Mouse (Mus musculus) layer of hippocampus, adult 8-10 months (tissue): ENCODE data around the gene Efhd2. TPM values are rescaled to one million over a fixed set of nuclear protein-coding genes. Genes with fewer than 3 reads are reported as not detected.

ENCODE experiments used
- DNase-seq, 2 experiments: peaks; one replicate each; pipeline ENCODE4 v3.0.0; 2022; ENCODE audit warnings: low spot score in 2 of 2
- total RNA-seq, 4 experiments: library from RNA; stranded (reverse); gene quantifications; 2 replicates each; pipeline ENCODE4 v1.2.4; 2022

Gene Efhd2
- total RNA-seq, 4 experiments from 2014 or later: 160 to 177 (median 162) TPM

- DNase-seq: no peak
Measured at GRCm38 (mm10) chr4:141860246-141860841, 14.4 kb downstream of the Efhd2 start.

DNA sequence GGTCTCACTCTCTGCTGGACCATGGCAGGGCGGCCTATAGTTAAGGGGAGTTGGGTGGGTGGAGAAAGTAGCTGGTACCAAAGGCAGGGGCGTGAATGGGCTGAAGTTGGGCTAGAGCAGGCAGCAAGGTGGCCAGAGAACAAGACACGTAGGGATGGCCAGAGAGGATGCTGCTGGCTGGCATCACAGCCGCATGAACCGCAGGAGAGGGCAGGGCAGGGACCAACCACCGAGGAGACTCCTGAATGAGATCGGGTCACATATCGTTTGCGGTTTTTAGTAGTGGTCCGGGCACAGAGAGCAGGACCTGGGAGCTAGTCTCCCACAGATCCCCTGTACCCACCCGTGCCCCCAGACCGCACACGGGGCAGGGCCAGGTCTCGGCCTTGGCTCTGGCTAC lies 15.4 kb downstream of the Efhd2 start:
- DNase-seq: no peak

GRCm38 (mm10) chr4:141858501-141858900 lies 16.2 kb downstream of the Efhd2 start:
- DNase-seq: peak in 1 of 2 experiments; percentile 26

DNA sequence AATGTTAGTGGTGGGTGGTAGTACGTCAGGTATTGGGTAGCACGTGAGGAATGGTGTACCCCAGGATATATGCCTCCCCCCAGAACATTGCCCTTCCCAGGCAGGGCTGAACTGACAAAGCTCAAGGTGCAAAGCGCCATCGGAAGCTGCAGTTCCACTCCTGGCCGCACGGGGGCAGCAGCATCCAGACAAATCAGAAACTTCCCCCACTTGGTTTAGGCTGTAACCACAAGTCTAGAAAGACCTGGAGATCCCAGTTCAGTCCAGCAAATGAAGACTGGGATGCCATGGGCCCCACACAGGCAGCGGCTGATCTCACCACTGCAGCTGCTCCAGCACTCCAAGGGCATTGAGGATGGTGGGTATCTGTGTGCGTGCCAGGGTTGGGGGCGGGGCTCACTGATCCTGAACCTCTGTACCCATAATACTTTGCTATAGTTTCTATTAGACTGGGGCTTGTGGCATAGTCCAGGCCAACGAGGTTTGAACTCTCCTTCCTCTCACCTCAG lies 17.2 kb downstream of the Efhd2 start:
- peak; percentile 76 to 88 for DNase-seq

DNA sequence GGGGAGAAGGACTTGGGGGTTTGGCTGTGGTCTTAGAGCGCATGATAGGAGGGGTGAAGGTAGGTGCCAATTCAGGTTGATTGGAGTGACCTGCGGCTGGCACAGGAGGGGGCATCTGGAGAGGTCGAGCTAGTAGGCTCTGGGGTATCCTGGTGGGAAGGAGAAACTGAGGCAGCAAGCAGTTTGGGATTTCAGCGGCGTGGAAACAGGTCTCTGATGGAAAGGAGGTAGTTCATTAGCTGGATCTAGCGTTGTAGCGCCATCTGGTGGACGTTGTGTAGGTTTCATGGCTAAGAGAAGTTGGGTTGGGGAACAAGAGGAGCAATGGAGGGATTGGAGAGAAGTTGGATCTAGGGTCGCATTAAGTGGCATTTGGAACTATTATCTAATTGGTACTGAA lies 21.3 kb downstream of the Efhd2 start:
- DNase-seq: no peak

DNA sequence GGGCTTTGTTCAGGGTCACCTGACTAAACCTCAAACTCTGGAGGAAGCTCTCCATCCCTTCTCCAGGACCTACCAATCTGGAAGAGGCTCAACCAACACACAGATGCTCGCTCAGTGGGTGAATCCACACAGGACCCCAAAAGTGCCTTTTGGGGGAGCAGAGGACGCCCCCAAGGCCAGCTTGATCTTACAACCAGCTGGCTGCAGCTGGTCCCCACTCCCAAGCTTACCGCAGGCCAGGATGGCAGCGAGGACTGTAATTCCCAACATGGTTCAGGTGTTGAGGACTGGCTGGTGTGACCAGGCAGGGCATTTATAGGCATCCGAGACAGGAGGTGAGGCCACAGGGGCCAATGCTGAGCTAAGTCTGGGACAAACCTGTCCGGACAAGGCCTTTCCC lies 28.7 kb downstream of the Efhd2 start, which contains the start of gene Ctrc:
Ctrc (minus strand) TSS at position 361 of the 400 bp plus-strand sequence.
- no peak for DNase-seq

DNA sequence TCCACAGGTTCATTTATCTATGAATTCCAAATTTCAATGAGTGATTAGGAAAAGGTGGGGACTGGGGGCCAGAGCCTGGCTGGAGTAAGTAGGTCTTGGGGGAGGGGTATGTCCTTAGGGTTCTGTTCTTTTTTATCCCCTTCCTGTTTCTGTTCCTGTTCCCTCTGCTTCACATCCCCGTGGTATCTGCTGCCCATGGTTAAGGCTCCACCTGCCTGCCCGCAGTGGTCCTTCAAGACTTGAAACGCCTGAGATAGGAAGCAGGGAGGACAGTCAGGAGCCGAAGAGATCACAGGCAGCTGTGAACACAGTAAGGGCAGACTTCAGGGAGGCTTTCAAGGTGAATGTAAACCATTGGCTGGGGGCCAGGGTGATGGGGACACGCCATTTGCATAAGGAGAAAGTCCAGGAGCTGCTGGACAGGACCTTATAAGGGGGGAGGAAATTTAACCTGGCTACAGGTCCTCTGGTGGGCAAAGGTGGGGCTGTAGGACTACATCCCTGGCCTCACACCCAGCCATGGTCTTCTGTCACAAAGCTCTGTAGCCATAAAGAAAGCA lies 40.1 kb downstream of the Efhd2 start:
- no peak for DNase-seq

GRCm38 (mm10) chr4:141833911-141834310 lies 40.8 kb downstream of the Efhd2 start:
- DNase-seq: no peak

DNA sequence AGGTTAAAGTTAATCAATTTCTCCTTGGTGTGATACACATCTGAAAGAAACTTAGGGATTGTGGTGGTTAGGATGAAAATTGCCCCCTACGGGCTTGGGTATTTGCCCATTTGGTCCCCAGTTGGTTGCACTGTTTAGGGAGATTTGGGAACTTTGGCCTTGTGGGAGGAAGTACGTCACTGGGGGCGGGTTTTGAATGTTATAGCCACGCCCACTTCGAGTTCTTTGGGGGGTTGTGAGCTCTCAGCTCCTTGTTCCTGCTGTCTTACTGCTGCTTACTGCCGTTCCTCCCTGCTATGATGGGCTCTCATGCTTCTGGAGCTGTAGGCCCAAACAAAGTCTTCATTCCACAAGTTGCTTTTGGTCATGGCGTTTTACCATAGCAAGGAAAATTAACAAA lies 43.4 kb downstream of the Efhd2 start:
- DNase-seq: no peak

DNA sequence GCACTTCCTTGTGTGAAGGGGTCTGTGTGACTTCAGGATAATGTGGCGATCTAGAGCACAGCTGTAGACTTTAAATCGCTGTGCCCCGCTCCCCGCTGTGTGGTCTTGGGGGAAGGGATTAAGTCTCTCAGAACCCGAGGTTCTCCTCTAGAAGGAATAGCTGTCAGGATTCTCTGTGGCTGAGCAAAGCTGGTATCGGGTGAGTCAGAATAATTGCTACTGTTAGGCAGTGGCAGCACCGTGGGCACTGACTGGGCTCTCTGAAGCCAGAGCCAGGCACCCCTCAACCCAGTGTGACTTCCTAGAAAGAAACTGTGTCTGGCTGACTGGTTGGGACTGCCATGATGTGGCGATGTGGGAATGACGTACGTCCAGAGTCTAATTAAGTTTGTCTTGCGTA lies 44.3 kb downstream of the Efhd2 start:
- no peak for DNase-seq

GRCm38 (mm10) chr4:141828177-141828576 lies 46.5 kb downstream of the Efhd2 start:
- no peak for DNase-seq

DNA sequence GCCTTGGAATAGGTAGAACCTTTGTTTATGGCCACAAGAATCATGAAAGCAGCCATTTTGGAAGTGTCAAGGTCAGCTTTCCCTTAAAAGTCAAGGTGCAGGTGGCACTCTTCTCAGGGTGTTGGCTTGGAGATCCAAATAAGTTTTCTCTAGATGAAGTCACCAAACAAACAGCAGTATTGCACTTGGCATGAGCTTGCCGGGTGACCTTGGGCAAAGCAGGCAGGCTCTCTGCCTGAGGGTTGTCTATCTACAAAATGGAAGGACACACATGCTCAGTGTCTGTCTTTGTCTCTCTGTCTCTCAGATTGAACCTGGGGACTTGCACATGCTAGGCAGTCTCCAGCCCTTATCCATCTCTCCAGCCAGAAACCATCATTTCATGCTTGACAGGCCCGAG lies 47.3 kb downstream of the Efhd2 start:
- no peak for DNase-seq

DNA sequence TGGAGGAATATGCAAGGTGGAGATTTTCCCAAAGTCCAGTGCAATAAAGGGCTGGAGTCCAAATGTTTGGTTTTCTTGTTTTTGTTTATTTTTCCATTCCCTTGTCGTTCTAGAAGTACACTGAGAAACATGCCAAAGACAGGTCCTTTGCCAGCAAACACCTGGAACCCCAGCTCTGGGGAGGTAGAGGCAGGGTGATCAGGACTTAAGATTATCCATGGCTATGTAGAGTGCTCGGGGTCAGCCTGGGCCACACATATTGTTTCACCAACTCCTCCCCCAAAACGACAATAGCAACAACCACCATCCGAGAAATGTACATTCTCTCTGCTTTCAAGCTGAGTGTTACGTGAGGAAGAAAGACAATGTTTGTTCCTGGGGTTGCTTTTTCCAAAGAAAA lies 48.7 kb downstream of the Efhd2 start, which contains the start of gene Cela2a:
Cela2a (minus strand) TSS at position 101 of the 400 bp plus-strand sequence.
- DNase-seq: no peak

- no peak for DNase-seq
Measured at GRCm38 (mm10) chr4:141822979-141823378, 51.7 kb downstream of the Efhd2 start.

- no peak for DNase-seq
Measured at GRCm38 (mm10) chr4:141822089-141822488, 52.6 kb downstream of the Efhd2 start.

GRCm38 (mm10) chr4:141821178-141821577 lies 53.5 kb downstream of the Efhd2 start:
- no peak for DNase-seq

GRCm38 (mm10) chr4:141819316-141819715 lies 55.4 kb downstream of the Efhd2 start:
- no peak for DNase-seq

- no peak for DNase-seq
Measured at GRCm38 (mm10) chr4:141818861-141819260, 55.9 kb downstream of the Efhd2 start.

GRCm38 (mm10) chr4:141817706-141818105 lies 57.0 kb downstream of the Efhd2 start:
- no peak for DNase-seq

DNA sequence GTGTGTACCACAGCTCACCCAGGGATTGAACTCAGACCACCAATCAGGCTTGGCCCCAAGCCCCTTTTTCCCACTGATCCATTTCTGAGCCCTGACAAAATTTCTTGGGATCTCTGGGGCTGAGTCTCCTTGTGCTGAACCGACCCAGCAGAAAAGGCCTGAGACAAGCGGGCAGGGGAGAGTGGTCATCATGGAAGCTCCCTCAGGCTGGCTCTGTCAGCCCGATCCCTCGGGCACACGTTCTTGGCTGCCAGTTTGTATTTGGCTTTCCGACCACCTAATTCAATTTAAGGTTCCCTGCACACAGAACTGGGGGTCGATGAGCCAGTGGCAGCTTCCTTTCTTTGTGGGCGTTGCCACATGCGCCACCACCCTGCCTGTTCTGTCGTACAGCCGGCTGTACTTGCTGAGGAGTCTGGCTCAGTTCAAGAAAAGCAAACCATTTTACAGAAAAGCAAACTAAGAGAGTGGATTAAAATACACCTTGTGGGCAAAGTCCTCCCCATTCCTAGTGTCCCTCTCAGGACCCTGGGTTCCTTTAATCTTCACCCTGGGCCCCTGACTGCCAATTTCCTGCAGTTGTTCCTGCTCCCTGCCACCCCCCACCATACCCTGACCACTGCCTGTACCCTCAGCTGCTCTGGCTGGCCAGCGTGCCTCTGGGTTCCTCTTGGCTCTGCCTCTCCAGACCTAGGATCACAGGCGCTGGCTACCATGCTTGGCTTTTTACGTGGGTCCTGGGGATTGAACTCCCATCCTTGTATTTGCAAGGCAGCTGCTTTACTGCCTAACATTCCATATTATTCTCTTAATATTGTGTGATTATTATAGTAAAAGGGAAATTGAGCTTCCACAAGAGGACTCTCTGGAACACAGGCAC lies 57.7 kb downstream of the Efhd2 start:
- peak in 1 of 2 experiments; percentile 56 for DNase-seq

GRCm38 (mm10) chr4:141816267-141816666 lies 58.5 kb downstream of the Efhd2 start:
- DNase-seq: no peak

DNA sequence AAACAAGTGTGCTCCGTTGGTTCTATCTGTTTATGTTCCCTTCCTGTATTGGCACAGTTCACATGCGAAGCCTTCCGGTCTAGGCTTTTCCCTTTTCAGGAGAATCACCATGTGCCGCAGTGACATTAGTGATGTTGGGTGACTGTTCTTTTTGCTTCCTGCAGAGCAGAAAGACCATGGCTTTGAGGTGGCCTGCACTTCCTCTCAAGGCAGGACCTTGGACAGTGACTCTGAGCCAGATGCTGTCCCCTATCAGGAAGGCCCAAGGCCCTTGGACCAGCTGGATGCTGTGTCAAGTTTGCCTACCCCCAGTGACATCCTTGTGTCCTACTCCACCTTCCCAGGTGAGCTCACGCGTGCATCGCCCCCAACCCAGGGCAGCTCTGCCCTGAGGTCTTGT lies 63.3 kb downstream of the Efhd2 start:
- no peak for DNase-seq
